Mouse (Mus musculus): ENCODE measurements around the gene Gm20715.
"Not testable (repeated sequence)": the region's sequence is repeated elsewhere in the genome, so short reads cannot be mapped to it uniquely, and the experiment has no call there.

Gm20715 gene

DNA sequence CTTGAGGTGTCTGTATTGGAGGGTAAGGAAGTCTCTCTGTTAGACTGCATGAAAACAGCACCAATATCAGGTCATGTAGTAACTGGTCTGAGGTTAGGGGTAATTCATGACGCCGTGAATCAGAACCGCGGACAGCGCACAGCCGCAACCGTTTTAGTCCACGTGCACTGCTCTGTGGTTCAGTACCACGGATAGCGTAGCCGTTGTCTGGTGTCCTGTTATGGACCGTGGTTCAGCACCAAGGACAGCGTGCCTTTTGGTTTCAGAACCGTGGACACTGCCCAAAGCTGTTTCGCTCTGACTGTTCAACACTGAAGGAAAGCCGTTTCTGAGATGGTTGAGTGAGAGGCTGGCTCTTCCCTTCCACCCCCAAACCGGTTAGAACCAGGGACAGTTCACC lies at the start of gene Gm20715:
Gene Gm20715 (plus strand): TSS at position 235 of the 400 bp plus-strand sequence.
- no peak for DNase-seq (ENCODE audit: low read depth, low spot score)

DNA sequence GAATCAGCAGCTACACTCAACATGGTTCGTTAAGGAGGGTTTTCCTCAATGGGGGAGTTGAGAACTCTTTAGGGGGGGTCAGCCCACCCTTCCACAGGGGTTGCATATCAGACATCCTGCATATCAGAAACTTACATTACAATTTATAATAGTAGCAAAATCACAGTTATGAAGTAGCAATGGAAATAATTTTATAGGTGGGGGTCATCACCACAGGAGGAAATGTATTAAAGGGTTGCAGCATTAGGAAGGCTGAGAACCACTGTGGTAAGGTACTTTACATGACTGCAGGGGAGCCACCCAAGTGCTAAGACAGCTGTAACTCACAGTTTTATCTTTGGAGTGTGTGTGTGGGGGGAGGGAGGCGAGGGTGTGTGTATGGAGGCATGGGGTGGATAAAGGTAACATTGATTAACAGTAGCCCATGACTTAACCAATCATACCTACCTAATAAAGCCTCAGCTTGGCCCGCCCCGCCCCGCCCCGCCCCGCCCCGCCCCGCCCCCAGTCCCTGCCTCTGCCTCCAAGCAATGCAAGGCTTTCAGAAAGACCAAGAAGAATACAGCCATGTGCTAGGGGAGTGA lies 49.5 kb upstream of the Gm20715 start:
- no peak for DNase-seq (ENCODE audit: low read depth, low spot score)

DNA sequence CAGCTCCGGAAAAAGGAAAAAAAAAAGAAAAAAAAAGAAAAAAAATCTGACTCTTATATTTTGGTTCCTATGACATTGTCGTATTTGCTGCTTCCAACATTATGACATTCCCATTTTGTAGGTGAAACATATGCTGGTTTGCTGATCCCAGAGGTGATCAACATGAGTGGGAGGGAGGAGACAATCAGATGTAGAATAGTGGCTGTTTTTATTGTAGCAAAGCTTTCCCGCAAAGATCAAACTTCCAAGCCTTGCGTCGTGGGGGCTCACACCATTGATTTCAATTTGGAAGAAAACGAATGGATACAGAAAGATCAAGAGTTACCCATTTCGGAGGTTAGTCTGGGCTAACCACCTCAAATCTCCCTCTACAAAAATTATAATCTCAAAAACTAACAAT lies 48.3 kb upstream of the Gm20715 start:
- no peak for DNase-seq (ENCODE audit: low read depth, low spot score)

DNA sequence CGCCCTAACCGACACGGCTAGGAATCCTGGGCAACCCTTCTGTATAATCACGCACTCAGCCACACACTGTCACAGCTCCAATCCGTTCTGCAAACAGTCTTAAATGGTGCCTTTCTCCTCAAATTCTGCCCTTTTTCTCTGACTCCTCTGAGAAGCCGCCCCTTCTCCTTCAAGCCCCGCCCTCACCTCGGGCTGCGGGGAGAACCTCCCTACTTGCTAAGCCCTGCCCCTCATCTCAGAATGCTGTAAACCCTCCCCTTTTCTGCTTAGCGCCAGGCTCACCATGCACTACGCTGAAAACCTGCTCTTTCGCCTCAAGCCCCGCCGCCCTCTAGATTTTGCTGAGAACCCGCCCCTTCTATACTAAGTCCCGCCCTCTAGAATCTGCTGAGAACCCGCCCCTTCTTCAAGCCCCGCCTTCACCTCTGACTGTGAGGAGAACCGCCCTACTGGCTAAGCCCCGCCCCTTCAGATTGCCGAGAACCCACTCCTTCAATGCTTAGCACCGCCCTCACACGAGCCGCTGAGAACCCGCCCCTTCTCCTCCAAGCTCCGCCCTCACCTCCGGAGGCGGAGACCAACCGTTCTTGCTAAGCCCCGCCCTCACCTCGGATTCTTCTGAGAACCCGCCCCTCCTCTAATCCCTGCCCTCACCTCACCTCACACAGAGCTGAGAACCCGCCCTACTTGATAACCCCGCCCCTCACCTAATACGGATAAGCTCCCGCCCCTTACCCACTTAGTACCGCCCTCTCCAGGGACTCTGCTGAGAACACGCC lies 47.6 kb upstream of the Gm20715 start:
- peak; percentile 100 for DNase-seq (ENCODE audit: low read depth, low spot score)

DNA sequence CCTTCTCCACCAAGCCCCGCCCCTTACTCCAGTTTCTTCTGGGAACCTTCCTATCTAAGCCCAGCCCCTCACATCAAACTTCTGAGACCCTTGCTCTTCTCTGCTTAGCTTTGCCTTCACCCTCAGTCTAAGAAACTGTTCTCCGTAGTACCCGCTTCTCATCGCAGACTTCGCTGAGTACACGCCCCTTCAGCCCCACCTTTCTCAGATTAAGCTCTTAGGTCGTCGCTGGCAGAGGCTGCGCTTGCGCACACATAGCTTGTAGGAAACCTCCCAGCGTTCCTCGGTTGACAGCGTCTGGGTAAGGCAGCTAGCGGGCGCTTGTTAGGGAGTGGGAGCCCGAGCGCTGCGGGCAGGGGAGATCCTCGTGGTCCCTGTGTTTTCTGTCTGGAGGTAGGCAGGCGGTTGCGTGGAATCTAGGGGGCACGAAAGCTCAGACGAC lies 47.0 kb upstream of the Gm20715 start, which contains the start of gene Zfp78:
Gene Zfp78 (plus strand): TSS at position 234 of the 442 bp plus-strand sequence.
- peak; percentile 96 for DNase-seq (ENCODE audit: low read depth, low spot score)

DNA sequence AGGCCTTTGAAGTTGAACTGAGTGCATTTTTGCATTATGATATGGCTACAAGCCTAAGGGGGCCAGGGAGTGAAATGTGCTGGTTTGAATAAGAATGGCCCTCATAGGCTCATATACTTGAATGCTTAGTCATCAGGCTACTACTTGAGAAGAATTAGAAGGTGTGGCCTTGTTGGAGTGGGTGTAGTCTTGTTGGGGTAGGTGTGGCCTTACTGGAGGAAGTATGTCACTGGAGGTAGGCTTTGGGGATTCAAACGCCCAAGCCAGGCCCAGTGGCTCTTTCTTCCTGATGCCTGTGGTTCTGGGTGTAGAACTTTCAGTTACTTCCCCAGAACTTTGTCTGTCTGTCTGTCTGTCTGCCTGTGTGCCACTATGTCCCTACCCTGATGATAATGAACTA lies 45.3 kb upstream of the Gm20715 start:
- DNase-seq (ENCODE audit: low read depth, low spot score): no peak

DNA sequence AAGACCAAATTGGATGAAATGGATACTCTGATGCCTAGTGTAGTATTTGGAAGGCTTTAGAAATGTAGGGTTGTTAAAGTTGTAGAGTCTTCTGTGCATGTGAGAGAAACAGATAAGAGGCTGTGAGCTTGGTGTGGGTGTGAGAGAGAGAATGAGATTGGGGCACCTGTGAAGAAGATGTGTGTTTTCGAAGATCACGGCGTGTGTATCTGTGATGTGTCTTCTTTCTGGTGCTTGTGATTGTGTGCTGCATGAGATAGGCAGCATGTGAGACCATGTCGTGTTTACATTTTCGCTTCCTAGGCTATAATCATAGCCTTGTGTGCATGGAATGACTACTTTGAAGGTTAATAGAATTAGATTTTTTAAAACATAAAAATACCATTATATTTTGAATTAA lies 42.9 kb upstream of the Gm20715 start:
- DNase-seq (ENCODE audit: low read depth, low spot score): no peak

DNA sequence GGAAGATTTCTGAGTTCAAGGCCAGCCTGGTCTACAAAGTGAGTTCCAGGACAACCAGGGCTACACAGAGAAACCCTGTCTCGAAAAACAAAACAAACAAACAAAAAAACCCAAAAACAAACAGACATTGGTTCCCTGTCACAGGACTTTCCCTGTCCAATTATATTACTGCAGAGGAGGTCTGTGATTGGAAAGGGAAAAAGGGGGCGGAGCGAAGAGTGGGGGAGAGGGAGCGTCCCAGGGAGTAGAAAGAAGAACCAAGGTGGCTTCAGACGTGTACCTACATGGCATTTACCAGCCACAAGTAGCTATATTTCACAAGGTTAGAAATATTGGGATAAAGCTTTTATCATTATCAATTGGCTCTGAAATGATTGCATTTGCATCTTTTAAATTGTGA lies 41.9 kb upstream of the Gm20715 start:
- DNase-seq (ENCODE audit: low read depth, low spot score): not testable (repeated sequence)

DNA sequence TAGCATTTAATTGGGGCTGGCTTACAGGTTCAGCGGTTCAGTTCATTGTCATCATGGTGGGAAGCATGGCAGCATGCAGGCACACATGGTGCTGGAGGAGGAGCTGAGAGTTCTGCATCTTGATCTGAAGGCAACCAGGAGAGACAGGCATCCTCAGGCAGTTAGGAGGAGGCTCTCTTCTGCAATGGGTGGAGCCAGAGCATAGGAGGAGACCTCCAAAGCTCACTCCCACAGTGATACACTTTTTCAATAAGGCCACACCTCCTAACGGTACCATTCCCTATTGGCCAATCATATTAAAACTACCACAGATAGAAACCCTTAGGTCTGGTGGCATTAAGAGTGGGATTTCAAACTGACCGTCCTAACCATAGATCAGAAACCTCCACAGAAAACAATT lies 40.6 kb upstream of the Gm20715 start:
- no peak for DNase-seq (ENCODE audit: low read depth, low spot score)

DNA sequence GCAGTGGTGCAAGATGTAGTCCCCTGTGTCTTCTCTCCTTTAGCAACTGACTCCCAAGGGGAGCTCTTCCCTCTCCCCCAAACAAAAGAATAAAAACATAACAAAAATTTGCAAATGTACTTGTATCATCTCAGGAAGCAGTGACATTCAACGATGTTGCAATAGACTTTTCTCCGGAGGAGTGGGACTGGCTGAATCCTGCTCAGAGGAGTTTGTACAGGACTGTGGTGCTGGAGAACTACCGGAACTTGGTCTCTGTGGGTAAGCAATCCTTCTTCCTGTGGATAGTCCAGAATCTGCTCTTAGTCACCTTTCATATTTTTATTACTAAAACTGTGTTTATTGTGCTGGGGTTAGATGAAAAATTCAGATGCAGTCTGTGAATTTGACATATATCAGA lies 37.1 kb upstream of the Gm20715 start:
- DNase-seq (ENCODE audit: low read depth, low spot score): no peak

DNA sequence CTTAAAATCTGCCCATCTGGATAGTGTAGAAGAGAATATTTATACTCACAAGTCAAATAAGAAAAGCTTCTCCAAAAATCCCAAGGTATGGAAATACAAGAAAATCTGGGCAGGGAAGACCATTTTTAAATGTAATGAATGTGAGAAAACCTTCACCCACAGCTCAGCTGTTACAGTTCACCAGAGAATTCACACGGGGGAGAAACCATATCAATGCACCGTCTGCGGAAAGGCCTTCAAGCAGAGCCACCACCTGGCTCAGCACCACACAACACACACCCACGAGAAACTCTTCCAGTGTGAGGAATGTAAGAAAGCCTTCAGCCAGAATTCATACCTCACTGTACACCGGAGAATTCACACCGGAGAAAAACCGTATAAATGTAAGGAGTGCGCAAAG lies 31.6 kb upstream of the Gm20715 start:
- DNase-seq (ENCODE audit: low read depth, low spot score): peak; percentile 92

DNA sequence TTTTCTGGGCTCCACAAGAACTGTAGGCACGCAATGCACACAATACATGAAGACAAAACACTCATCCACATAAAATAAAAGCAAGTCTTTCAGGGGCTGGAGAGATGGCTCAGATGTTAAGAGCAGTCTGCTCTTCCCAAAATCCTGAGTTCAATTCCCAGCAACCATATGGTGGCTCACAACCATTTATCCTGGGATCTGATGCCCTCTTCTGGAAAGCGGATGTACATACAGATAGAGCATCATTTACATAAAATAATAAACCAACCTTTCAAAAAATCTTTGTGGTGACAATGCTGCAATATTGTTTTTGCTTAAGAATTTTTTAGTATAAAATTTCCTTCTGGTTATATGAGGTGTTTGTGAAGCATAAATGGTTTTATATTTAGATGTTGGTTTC lies 28.6 kb upstream of the Gm20715 start:
- no peak for DNase-seq (ENCODE audit: low read depth, low spot score)

DNA sequence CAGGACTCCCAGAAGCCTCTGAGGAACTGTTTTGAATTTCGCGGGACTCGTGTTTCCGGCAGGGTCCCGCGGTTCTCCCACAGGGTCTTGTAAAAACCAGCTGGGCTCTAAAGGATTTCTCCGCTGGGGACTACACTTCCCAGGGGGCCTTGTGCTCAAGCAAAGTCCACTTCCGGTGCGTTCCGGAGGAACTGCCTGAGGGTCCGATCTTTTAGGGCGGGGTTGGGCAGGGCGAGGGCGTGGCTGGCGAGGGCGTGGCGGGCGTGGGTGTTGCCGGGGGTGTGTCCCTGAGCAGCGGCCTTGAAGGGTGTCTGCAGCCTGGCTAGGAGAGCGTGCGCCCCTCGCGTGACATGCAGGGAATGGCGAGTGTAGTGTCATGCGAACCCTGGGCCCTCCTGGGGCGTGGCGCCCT lies 27.0 kb upstream of the Gm20715 start, which contains the start of gene Zfp28:
Gene Zfp28 (plus strand): TSS at position 252 of the 412 bp plus-strand sequence.
- DNase-seq (ENCODE audit: low read depth, low spot score): peak; percentile 92

DNA sequence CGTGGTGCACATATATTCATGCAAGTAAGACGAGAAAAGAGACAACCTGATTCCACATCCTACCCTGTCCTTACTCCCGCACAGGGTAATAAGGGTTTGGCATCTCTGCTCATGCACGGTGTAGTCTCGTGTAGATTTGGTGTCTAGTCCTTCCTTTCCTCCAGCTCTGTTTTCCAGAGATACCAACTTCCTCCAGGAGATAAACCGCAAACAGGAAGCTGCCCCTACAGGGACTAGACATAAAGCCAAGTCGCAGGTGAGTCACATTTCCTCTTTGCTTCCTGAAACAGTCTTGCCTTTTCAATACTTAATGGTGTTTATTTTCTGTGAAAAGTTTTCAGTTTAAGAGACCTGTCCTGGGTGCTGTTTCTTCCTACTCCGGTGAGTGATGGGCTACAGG lies 26.1 kb upstream of the Gm20715 start:
- DNase-seq (ENCODE audit: low read depth, low spot score): no peak

DNA sequence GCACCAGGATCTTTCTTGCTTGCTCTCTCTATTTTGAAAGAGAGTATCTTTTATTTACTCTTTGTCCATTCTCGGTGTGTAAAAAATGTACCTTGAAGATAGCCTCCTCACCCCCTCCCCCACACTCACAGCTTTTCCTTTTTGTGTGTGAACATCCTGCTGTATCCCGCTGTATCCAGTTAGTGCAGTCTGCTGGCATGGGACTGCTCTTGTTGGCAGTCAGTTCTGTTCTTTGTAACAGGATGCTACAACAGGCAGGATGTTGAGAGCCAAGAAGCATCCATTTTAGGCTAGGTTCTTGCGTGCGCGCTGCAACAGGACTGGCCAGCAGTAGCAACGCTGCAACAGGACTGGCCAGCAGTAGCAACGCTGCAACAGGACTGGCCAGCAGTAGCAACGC lies 23.1 kb upstream of the Gm20715 start:
- no peak for DNase-seq (ENCODE audit: low read depth, low spot score)

DNA sequence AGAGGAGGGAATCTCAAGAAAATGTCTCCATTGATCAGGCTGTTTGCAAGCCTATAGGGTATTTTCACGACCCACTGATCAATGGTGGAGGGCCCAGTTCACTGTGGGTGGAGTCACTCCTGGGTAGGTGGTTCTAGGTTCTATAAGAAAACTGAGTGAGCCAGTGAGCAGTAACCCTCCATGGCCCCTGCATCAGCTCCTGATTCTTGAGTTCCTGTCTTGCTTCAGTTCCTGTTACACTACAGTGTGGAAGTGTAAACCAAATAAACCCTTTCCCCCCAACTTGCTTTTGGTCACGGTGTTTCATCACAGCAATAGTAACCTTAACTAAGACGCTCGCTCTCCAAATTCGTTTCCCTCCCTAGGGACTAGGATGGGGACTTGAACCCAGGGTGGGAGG lies 21.1 kb upstream of the Gm20715 start:
- DNase-seq (ENCODE audit: low read depth, low spot score): no peak

DNA sequence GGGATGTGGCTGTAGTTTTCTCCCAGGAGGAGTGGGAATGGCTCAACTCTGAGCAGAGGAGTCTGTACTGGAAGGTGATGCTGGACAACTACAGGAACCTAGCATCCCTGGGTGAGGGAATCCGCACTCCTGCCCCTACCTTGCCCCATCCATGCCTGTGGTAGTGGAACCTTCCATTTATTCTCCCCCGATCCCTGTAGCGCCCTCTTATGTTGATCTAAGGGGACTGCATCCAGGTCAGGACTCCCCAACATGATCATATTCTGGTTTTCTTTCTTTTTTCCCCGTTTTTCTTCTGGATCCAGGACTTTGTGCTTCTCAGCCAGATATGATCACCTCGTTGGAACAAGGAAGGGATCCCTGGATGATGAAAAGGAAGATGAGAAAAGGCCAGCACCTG lies 20.6 kb upstream of the Gm20715 start:
- no peak for DNase-seq (ENCODE audit: low read depth, low spot score)

DNA sequence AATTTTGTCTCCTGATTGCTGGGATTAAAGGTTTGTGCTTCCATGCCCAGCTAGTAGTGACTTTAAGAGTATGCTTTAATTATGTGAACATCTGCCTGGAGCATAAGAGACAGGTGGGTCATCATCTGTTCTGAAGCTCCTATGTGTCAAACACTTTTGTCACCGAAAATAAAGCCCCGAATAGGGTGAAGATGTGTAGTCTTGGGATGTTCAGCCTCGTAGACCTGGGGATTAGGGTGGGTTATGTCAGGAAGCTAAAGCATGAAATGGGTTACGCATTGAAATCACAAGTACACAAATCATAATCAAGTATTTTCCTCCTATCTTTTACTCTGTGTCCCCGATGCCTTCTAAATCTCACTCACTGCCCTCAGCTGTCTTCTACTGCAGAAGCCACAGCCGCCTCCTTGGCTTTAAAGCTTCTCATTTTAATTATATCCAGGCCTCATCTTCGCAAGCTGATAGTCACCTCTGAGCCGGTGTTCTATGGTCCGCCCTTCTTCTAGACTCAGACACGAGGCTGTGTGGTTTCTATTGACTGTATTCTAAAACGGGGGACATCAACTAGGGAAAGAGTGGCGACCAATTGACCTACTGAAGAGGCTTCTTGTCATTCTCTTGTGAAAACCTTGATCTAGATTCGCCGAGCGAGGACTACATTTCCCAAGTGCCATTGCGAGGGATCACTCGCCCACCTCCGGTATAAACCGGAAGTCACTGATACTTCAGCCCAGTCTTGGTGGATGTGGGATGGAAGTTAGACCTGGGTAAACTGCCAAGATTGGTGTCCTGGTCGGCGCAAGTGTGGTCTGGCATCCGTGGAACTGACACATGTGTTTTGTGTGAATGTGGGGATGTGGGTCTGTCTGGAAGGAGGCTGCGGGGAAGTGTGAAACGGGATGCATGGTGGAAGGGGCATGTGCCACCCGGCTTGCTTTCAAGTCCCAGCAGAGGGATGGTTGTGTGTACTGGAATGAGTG lies 11.8 kb upstream of the Gm20715 start, which contains the start of gene Smim17:
Gene Smim17 (plus strand): TSS at position 720 of the 980 bp plus-strand sequence.
- peak; percentile 79 for DNase-seq (ENCODE audit: low read depth, low spot score)

DNA sequence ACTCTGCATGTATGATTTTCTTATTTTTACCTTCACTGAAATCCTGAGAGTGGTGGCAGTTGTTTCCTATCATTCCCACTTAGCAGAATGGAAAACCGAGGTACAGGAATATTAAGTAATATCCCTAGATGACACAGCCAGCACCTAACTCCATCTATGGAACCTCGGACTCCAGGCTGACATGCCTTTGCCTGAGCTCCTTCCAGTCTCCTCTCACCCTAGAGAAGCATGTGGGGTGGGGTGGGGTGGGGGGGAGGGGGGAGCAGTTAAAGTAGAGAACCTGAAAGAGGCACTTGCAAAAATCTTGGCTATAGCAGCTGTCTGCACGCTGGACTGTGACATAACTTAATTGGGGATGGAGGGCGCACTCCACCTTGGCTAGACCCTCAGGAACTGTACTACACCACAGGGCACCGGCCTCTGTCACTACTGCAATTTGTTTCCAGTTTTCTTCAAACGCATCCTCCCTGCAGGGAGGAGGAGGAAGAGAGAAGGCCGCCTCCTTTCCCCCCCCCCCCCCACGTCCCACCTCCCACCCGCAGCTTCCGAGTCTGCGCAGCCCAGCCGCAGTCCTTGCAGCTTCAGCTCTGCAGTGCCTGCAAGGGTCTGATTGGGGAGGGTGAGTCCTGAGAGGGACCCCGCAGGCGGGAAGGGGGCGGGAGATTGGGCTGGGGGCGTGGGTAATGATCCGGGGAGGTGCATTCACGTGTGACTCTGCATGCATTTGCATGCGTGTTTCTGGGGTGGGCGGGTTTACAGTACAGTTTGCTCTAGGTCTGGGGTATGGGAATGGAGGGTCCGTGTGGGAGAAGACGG lies 4.8 kb downstream of the Gm20715 start:
- DNase-seq (ENCODE audit: low read depth, low spot score): no peak

DNA sequence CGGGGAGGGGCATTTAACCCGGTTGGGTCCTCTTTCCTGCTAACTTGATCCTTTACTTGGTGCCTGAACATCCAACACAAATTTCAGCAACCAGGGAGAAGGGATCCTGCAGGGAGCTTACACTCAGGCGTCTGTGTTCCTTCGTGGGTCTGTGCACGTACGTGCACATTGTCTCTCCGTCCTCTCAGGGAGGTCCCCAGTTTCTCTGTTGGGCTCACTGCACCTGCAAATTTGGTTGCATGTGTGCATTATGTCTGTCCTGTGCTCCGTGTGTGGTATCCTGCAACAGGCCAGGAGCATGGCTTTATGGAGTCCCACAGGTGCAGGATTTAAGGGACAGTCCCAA lies 5.3 kb downstream of the Gm20715 start:
- no peak for DNase-seq (ENCODE audit: low read depth, low spot score)

DNA sequence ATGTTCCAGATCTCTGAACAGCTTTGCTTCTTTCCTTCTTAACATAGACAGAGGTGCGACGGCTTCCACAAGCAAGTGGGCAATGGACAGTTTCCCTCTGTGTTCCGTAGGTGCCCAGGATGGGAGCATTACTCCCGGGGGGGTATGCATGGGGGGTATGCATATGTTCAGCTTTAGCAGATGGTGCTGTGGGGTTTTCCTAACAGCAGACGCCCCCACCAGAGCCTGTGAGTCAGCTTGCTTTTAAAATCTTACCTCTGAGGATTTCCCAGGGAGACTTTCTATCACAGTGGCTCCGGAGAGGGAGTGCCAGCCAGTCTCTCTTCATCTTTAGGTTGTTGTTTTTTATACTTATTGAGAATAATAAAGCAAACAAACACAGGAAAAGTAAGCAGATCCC lies 9.8 kb downstream of the Gm20715 start:
- peak; percentile 48 for DNase-seq (ENCODE audit: low read depth, low spot score)

Measured in telencephalon, adult 2 months (tissue).